Mouse (Mus musculus) midbrain, embryonic 13.5 days (tissue): ENCODE data around the gene Zfp874a. TPM values are rescaled to one million over a fixed set of nuclear protein-coding genes. Genes with fewer than 3 reads are reported as not detected.

Experiments
- polyA plus RNA-seq: library from polyadenylated mRNA; unstranded; fragments of >200 nt; fragmentation: Nextera tagmentation; extraction: Ambion mirVana; gene quantifications from 2 replicates; pipeline ENCODE4 v1.2.1, GENCODE M21; 2015

The Zfp874a gene
- polyA plus RNA-seq, 1 experiment from 2014 or later: 7.3 TPM

Other genes with a start within 250 kb of the Zfp874a start
- 5.3 and 5.5 TPM in 2 replicates for gene Zfp458, start 173.2 kb downstream of the Zfp874a start, polyA plus RNA-seq
- gene Zfp457, start 145.1 kb downstream of the Zfp874a start, polyA plus RNA-seq: 1.5 and 1.6 TPM in 2 replicates
- 1.4 and 1.7 TPM in 2 replicates for gene Zfp595, start 119.1 kb downstream of the Zfp874a start, polyA plus RNA-seq
- not detected in 2 replicates for gene Gm28044, start 91.1 kb downstream of the Zfp874a start, polyA plus RNA-seq
- 0.61 and 0.79 TPM in 2 replicates for gene Zfp953, start 91.0 kb downstream of the Zfp874a start, polyA plus RNA-seq
- 0.44 TPM in 1 of 2 replicates, not detected in the other for gene Gm28041, start 75.9 kb downstream of the Zfp874a start, polyA plus RNA-seq
- gene Zfp456, start 75.8 kb downstream of the Zfp874a start, polyA plus RNA-seq: 0.52 and 1.0 TPM in 2 replicates
- 4.0 and 5.2 TPM in 2 replicates for gene Zfp429, start 51.8 kb downstream of the Zfp874a start, polyA plus RNA-seq
- gene Zfp459, start 30.2 kb downstream of the Zfp874a start, polyA plus RNA-seq: 0.58 and 0.86 TPM in 2 replicates
- 2.3 and 2.4 TPM in 2 replicates for gene Zfp874b, start 32.6 kb upstream of the Zfp874a start, polyA plus RNA-seq
- 15.1 and 16.0 TPM in 2 replicates for gene Zfp58, start 48.9 kb upstream of the Zfp874a start, polyA plus RNA-seq
- not detected in 2 replicates for gene Gm26965, start 74.5 kb upstream of the Zfp874a start, polyA plus RNA-seq
- 35.4 and 38.7 TPM in 2 replicates for gene Zfp87, start 74.6 kb upstream of the Zfp874a start, polyA plus RNA-seq
- gene Zfp748, start 102.2 kb upstream of the Zfp874a start, polyA plus RNA-seq: 16.2 and 17.1 TPM in 2 replicates
- 4.5 and 4.6 TPM in 2 replicates for gene Zfp729b, start 158.1 kb upstream of the Zfp874a start, polyA plus RNA-seq
- gene Gm49345, start 186.1 kb upstream of the Zfp874a start, polyA plus RNA-seq: not detected in 2 replicates
- 3.3 and 3.7 TPM in 2 replicates for gene Zfp729a, start 186.2 kb upstream of the Zfp874a start, polyA plus RNA-seq
- 15.4 and 18.3 TPM in 2 replicates for gene Zfp738, start 235.4 kb upstream of the Zfp874a start, polyA plus RNA-seq